Mouse (Mus musculus): ENCODE results near the gene Rab3il1.

- TF ChIP-seq CTCF (IDR thresholded peaks at IDR 0.05; ENCODE audit: low read depth) (no peak), EP300 (IDR thresholded peaks at IDR 0.05; ENCODE audit: low read depth) (no peak)
Measured at GRCm38 (mm10) chr19:10046346-10046745, 44.9 kb downstream of the Rab3il1 start.

Measured in heart, postnatal 0 days (tissue).